Mouse (Mus musculus): Measurements from ENCODE around the gene Dennd6b. TPM values are rescaled to one million over a fixed set of nuclear protein-coding genes. Genes with fewer than 3 reads are reported as not detected.

Dennd6b gene
- total and polyA plus RNA-seq, 3 experiments: 6.1 to 11.4 TPM; not detected in 1

DNA sequence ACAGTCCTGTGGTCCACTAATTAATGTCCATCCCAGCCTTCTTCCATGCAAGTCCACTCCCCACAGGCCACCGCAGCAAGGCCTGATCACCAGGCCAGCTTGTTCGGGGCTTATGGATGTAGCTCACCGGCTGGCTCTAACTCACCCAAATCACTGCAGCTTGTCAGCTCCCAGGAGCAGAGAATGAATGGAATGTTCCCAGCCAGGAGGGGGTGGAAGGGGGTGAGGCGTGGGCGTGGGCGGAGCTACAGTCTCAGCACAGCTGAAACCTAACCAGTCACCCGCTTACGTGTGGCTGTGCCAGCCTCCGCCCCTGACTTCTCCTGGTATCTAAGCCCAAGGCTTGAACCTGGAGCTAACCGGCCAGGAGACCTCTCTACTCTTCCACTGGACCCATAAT, 26.9 kb downstream of the Dennd6b start:
- H3K79me2 ChIP-seq (ENCODE audit: control insufficient read depth, insufficient read depth, low read length, poor library complexity): no peaks in the 10 kb centered on the region
- H3K4me3 ChIP-seq (ENCODE audit: control insufficient read depth in 1 of 2, insufficient read depth in 1 of 2, low read depth in 2 of 2, low read length in 2 of 2): no peak overlapping the region
- no peaks in the 10 kb centered on the region for H3K27me3 ChIP-seq (ENCODE audit: control insufficient read depth in 1 of 2, insufficient read depth in 2 of 2, low read length in 2 of 2)
- H3K4me1 ChIP-seq (ENCODE audit: control insufficient read depth in 1 of 2, insufficient read depth in 2 of 2, low read length in 2 of 2): peaks cover 0 to 3% of the 10 kb centered on the region in 2 experiments; a peak in 1 of 4 replicates
- TF ChIP-seq ELF1 (IDR thresholded peaks at IDR 0.05; ENCODE audit: low read depth, low read length): no peak
- no peak for TF ChIP-seq MXI1 (IDR thresholded peaks at IDR 0.05; ENCODE audit: low read depth, low read length)
- no peak for TF ChIP-seq GATA1 (IDR thresholded peaks at IDR 0.05; ENCODE audit: low read depth, low read length)
- no peak for TF ChIP-seq MAX (IDR thresholded peaks at IDR 0.05; ENCODE audit: low read length)
- TF ChIP-seq ZNF384 (IDR thresholded peaks at IDR 0.05; ENCODE audit: low read depth, low read length): no peak
- TF ChIP-seq E2F4 (IDR thresholded peaks at IDR 0.05; ENCODE audit: borderline replicate concordance, low read depth, low read length): no peak
- no peak for TF ChIP-seq CHD1 (IDR thresholded peaks at IDR 0.05; ENCODE audit: low read depth, low read length)
- no peak for TF ChIP-seq MYB (IDR thresholded peaks at IDR 0.05; ENCODE audit: low read depth, low read length)
- no peak for TF ChIP-seq TBP (IDR thresholded peaks at IDR 0.05; ENCODE audit: low read depth, low read length)
- no peak for TF ChIP-seq SIN3A (IDR thresholded peaks at IDR 0.05; ENCODE audit: low read length)
- no peak for TF ChIP-seq UBTF (IDR thresholded peaks at IDR 0.05; ENCODE audit: borderline replicate concordance, insufficient read depth, low read depth, low read length)
- TF ChIP-seq POLR2A (IDR thresholded peaks at IDR 0.05; ENCODE audit: control insufficient read depth in 1 of 2, insufficient read depth in 1 of 2, low read depth in 1 of 2, low read length in 2 of 2, poor library complexity in 1 of 2): no peak
- no peak for TF ChIP-seq MYC (IDR thresholded peaks at IDR 0.05; ENCODE audit: low read depth, low read length)
- TF ChIP-seq RAD21 (IDR thresholded peaks at IDR 0.05; ENCODE audit: low read depth, low read length): no peak
- TF ChIP-seq EP300 (IDR thresholded peaks at IDR 0.05; ENCODE audit: low read depth in 1 of 2, low read length in 2 of 2): no peak
- no peak for TF ChIP-seq POLR2AphosphoS5 (IDR thresholded peaks at IDR 0.05; ENCODE audit: borderline replicate concordance, low read depth, low read length)
- no peak for DNase-seq (ENCODE audit: low read depth, low spot score)
- H3K9me3 ChIP-seq (replicated peaks; ENCODE audit: insufficient read depth, low read length): no peaks in the 10 kb centered on the region
- H3K27ac ChIP-seq (ENCODE audit: control insufficient read depth, low read depth, low read length): no peak overlapping the region
- H3K36me3 ChIP-seq (ENCODE audit: control insufficient read depth in 1 of 2, insufficient read depth in 2 of 2, low read length in 2 of 2): no peaks in the 10 kb centered on the region
- no peak overlapping the region for H3K9ac ChIP-seq (ENCODE audit: control insufficient read depth, low read depth, low read length, poor library complexity, severe bottlenecking)

DNA sequence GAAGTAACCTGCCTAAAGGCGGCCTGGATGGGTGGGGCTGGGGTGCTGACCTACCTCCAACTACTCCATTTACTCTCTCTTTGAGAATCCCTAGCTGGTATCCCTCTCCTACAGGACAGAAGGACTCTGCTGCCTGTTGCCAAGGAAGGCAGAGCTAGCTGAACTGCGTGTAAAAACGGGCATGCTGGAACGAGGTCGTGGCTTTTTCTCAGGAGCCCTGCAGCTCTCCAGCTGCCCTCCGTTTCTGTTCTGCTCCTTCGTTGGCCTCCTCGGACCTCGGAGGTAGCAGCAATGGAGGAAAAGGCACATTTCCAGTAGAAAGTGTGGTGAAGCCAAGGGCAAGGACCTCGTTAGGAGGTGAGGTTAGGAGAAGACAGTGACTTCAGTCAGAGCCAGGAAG, 27.4 kb downstream of the Dennd6b start:
- TF ChIP-seq CTCF (IDR thresholded peaks at IDR 0.05 in 2 of 3, conservative IDR thresholded peaks at IDR 0.05 in 1 of 3; ENCODE audit: control insufficient read depth in 1 of 3, insufficient read depth in 1 of 3, low read depth in 2 of 3, low read length in 3 of 3, poor library complexity in 1 of 3, severe bottlenecking in 1 of 3) (no peak), JUND (IDR thresholded peaks at IDR 0.05; ENCODE audit: low read depth, low read length) (no peak), E2F4 (IDR thresholded peaks at IDR 0.05; ENCODE audit: borderline replicate concordance, low read depth, low read length) (no peak), MEF2A (IDR thresholded peaks at IDR 0.05; ENCODE audit: extremely low read depth, insufficient replicate concordance, low read depth, low read length, poor library complexity, severe bottlenecking) (no peak), ZKSCAN1 (IDR thresholded peaks at IDR 0.05; ENCODE audit: low read depth, low read length) (no peak), NELFE (IDR thresholded peaks at IDR 0.05; ENCODE audit: low read depth, low read length) (no peak), USF1 (IDR thresholded peaks at IDR 0.05; ENCODE audit: low read depth, low read length) (no peak), MYC (IDR thresholded peaks at IDR 0.05; ENCODE audit: low read depth, low read length) (no peak)
- DNase-seq (ENCODE audit: low read depth, low spot score): no peak
- H3K27ac ChIP-seq (ENCODE audit: control insufficient read depth, low read depth, low read length): no peak overlapping the region
- H3K4me1 ChIP-seq (ENCODE audit: control insufficient read depth in 1 of 2, insufficient read depth in 2 of 2, low read length in 2 of 2): peaks cover 0 to 3% of the 10 kb centered on the region in 2 experiments; a peak in 1 of 4 replicates
- no peak overlapping the region for H3K4me3 ChIP-seq (ENCODE audit: control insufficient read depth in 1 of 2, insufficient read depth in 1 of 2, low read depth in 2 of 2, low read length in 2 of 2)
- H3K79me2 ChIP-seq (ENCODE audit: control insufficient read depth, insufficient read depth, low read length, poor library complexity): no peaks in the 10 kb centered on the region
- H3K9me3 ChIP-seq (replicated peaks; ENCODE audit: insufficient read depth, low read length): no peaks in the 10 kb centered on the region
- no peak overlapping the region for H3K9ac ChIP-seq (ENCODE audit: control insufficient read depth, low read depth, low read length, poor library complexity, severe bottlenecking)
- H3K27me3 ChIP-seq (ENCODE audit: control insufficient read depth in 1 of 2, insufficient read depth in 2 of 2, low read length in 2 of 2): no peaks in the 10 kb centered on the region
- H3K36me3 ChIP-seq (ENCODE audit: control insufficient read depth in 1 of 2, insufficient read depth in 2 of 2, low read length in 2 of 2): no peaks in the 10 kb centered on the region

All from MEL (cell line).